Mouse (Mus musculus): ENCODE data around the gene Tnpo3. TPM values are rescaled to one million over a fixed set of nuclear protein-coding genes. Genes with fewer than 3 reads are reported as not detected.

The Tnpo3 gene
- polyA plus RNA-seq, 1 experiment from 2014 or later = 119 TPM

DNA sequence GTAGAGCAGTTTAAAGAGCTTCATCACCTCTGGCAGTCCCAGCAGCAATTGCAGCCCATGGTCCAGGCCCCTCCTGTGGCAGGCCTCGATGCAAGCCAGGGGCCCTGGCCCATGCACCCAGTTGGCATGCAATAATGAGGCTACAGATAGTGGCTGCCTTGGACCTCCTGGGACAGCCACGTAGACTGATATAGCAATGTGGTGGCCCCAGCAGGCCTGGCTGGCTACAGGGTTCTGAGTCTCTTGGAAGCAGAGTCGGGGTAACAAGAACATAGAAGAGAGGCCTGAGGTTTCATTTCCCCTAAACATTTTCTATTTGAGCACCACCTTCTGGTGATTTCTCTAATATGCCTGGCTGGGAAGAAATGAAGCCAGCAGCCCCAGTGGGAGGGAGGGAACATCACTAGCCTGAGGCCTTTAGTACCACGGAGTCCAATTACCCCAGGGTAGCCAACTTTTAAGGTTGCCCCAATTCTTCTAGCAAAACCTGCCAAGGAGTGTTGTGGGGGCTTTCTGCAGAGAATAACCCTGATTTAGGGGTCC, 73.0 kb downstream of the Tnpo3 start:
- Histone ChIP-seq H3K4me3 (replicated peaks) (no peak overlapping the region), H3K27me3 (no peaks in the 10 kb centered on the region), H3K36me3 (replicated peaks) (peaks cover 21% of the 10 kb centered on the region), H3K4me2 (no peak overlapping the region), H3K27ac (no peak overlapping the region), H3K4me1 (no peaks in the 10 kb centered on the region), H3K9ac (no peak overlapping the region), H3K9me3 (no peaks in the 10 kb centered on the region)
- no peak for ATAC-seq (ENCODE audit: low FRiP score)
- WGBS = 83% methylated on average over 4 of the region's 4 CpGs

DNA sequence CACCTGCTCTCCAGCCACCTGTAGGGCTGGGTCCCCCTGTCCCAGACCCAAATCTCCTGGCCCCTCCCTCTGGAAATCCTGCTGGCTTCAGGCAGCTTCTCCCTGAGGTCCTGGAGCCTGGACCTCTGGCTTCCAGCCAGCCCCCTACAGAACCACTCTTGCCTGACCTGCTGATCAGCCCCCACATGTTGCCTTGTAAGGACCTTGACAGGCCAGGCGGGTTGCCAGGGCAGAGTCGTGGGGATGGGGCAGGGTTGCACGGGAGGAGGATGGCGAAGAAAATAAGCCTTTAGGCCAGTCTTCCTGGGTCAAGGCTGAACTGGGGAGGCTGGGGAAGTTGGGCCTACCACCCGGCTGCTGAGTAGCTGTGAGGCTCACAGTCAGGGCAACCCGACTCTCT, 74.4 kb downstream of the Tnpo3 start:
- no peak overlapping the region for H3K4me3 ChIP-seq (replicated peaks)
- H3K27ac ChIP-seq = no peak overlapping the region
- no peaks in the 10 kb centered on the region for H3K4me1 ChIP-seq
- H3K36me3 ChIP-seq (replicated peaks) = peaks cover 9% of the 10 kb centered on the region
- 78% methylated on average over 6 of the region's 6 CpGs for WGBS
- peaks cover 9% of the 10 kb centered on the region for H3K27me3 ChIP-seq
- H3K4me2 ChIP-seq = no peak overlapping the region
- H3K9me3 ChIP-seq = no peaks in the 10 kb centered on the region
- ATAC-seq (ENCODE audit: low FRiP score) = no peak
- no peak overlapping the region for H3K9ac ChIP-seq

DNA sequence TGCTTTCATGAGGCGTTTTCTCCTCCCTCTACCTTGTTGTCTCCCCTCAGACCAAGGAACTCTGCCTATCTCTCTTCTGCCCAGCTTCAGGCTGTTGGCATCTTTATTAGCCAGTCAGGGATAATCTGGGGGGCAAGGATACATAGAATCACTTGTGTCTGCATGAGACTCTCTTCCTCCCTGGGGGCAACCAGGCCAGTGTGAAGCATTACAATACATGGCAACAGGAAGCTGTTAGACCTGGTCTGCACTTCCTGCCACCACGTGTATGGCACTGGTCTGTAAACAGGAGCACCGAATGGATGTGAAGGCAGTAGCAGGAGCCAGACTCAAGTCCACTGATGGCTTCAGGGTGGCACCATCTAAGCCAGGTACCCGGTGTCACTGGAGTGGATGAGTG, 79.6 kb downstream of the Tnpo3 start:
- Histone ChIP-seq H3K27me3 (peaks cover 61% of the 10 kb centered on the region), H3K9ac (no peak overlapping the region), H3K4me1 (peaks cover 22% of the 10 kb centered on the region), H3K9me3 (no peaks in the 10 kb centered on the region), H3K4me3 (replicated peaks) (no peak overlapping the region), H3K4me2 (no peak overlapping the region), H3K36me3 (replicated peaks) (no peaks in the 10 kb centered on the region), H3K27ac (no peak overlapping the region)
- ATAC-seq (ENCODE audit: low FRiP score) = no peak
- WGBS = 65% methylated on average over 4 of the region's 4 CpGs

DNA sequence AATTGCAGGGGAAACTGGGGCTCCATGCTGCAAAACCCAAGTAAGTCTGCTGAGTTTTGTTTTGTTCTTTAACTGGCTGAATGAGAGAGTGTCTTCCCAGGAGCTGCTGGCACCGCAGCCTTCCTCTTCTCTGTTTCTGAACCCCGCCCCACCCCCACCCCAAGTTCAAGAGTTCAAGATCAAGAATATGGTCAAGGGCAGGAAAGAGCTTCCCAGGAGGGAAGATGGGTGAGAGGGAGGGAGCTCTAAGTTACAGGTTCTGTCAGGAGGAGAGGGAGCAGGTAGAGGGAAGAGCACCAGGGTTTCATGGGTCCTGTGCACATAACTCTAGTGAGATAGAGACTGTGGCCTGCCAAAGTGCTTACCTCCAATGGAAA, 80.3 kb downstream of the Tnpo3 start:
- 54% methylated on average over 2 of the region's 2 CpGs for WGBS
- H3K27ac ChIP-seq = no peak overlapping the region
- no peak for ATAC-seq (ENCODE audit: low FRiP score)

DNA sequence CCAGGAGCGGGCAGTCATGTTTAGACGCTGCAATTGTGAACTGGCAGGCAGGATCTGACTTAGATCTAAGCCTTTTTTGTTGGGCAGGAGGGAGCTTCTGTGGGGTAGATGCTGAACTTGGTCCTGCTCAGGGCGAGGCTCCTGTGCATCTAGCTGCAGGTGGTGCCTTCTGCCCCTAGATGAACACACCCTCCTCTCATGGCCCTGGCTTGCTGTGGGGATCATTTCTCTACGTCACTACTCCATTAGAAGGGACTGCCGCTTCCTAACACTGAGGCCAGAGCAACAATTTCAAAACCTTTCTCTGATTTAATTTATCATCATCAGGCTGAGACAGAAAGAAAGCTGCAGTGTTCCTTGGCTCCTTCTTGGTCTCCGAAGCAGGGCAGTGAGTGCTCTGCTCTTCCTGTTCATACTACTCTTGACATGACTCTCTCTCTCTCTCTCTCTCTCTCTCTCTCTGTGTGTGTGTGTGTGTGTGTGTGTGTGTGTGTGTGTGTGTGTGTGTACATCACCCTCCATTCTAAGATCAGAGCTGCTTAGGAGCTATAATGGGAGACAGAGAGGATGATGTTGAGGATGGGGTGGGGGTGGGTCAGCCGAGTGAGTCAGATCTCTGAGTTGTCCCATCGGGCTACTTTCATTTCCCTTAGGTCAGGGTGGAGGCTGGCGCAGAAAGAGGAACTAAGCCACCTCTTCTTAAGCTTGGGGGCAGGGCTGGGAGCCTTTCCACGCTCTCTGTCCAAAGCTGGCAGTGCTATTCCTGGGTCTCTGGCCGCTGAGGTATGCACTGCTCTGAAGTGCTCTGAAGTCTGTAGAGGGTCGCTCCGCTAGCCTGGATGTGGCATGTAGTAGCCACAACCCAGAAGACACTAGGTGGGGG, 80.9 kb downstream of the Tnpo3 start:
- H3K9ac ChIP-seq = no peak overlapping the region
- 34% methylated on average over 13 of the region's 13 CpGs for WGBS
- H3K36me3 ChIP-seq (replicated peaks) = no peaks in the 10 kb centered on the region
- H3K27me3 ChIP-seq = peaks cover 72% of the 10 kb centered on the region
- no peaks in the 10 kb centered on the region for H3K9me3 ChIP-seq
- H3K27ac ChIP-seq = no peak overlapping the region
- H3K4me1 ChIP-seq = peaks cover 22% of the 10 kb centered on the region
- no peak for ATAC-seq (ENCODE audit: low FRiP score)
- no peak overlapping the region for H3K4me2 ChIP-seq
- no peak overlapping the region for H3K4me3 ChIP-seq (replicated peaks)

More for the DNA sequence above, 80.3 kb downstream of the Tnpo3 start:
- Histone ChIP-seq H3K4me3 (replicated peaks) (no peak overlapping the region), H3K27me3 (peaks cover 66% of the 10 kb centered on the region), H3K9me3 (no peaks in the 10 kb centered on the region), H3K4me2 (no peak overlapping the region), H3K36me3 (replicated peaks) (no peaks in the 10 kb centered on the region), H3K9ac (no peak overlapping the region), H3K4me1 (peaks cover 22% of the 10 kb centered on the region)

DNA sequence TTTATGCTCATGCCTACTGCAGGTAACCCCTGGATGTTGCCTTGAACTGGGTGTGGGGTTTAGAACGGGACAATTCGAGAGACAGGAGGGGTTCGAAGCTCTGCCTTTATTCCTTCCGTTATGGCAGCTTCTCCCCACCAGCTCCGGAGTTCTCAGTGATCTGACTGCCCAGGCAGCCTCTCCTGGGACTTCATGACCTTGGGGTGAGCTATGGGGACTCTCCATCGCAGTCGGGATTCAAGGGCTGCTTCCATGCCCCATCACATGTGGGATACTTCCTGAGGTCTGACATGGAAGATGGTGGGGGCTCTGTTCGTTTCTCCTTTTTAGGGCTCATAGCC, 81.6 kb downstream of the Tnpo3 start:
- Histone ChIP-seq H3K27me3 (peaks cover 77% of the 10 kb centered on the region), H3K36me3 (replicated peaks) (no peaks in the 10 kb centered on the region), H3K4me1 (peaks cover 22% of the 10 kb centered on the region), H3K4me2 (no peak overlapping the region), H3K27ac (no peak overlapping the region), H3K9me3 (no peaks in the 10 kb centered on the region), H3K4me3 (replicated peaks) (peak overlapping the region; percentile 13; the same call in 1 of the 2 replicates), H3K9ac (no peak overlapping the region)
- WGBS = 11% methylated on average over 8 of the region's 8 CpGs
- ATAC-seq (ENCODE audit: low FRiP score) = no peak

DNA sequence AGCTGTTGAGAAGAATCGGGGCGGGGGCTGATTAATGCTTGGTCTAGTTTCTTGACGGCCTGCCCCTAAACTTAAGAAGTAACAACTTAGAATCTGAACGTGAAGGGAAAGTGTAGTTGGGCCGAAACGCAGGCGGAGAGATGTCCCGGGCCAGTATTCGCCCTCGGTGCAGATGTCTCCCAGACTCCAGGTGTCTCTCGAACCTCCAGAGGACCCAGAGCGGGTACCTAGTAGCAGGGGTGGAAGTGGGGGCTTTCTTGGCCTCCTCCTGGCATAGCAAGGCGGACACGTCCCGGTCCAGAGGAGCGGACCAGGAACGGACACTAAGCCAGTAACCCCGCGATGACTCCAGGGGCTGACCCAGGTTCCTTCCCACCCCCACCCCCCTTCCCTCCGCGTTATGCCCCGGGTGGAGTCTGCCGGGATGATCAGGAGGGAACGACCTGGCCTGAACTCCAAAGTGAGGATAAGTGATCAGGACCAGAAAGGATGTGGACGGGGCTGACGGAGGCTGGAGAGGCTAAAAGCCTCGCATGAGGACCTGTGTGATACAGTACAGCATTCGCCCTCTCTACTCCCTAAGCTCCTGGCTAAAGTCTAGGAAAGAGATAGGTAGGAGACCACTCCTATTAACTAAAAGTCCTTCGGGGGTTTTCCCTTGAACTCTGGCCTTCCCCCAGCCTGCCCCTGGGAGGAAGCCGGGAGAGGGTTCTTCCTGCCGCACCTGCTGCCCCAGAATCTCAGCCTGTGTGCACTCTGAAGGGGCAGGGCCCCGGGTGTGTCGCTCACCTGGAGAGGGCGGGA, 82.1 kb downstream of the Tnpo3 start:
- H3K27me3 ChIP-seq = peaks cover 77% of the 10 kb centered on the region
- WGBS = 4% methylated on average over 34 of the region's 34 CpGs
- H3K9ac ChIP-seq = no peak overlapping the region
- H3K4me3 ChIP-seq (replicated peaks) = peak overlapping the region; percentile 57
- H3K9me3 ChIP-seq = no peaks in the 10 kb centered on the region
- H3K27ac ChIP-seq = no peak overlapping the region
- H3K4me1 ChIP-seq = peaks cover 22% of the 10 kb centered on the region
- ATAC-seq (ENCODE audit: low FRiP score) = no peak
- H3K4me2 ChIP-seq = peak overlapping the region; percentile 99
- no peaks in the 10 kb centered on the region for H3K36me3 ChIP-seq (replicated peaks)

DNA sequence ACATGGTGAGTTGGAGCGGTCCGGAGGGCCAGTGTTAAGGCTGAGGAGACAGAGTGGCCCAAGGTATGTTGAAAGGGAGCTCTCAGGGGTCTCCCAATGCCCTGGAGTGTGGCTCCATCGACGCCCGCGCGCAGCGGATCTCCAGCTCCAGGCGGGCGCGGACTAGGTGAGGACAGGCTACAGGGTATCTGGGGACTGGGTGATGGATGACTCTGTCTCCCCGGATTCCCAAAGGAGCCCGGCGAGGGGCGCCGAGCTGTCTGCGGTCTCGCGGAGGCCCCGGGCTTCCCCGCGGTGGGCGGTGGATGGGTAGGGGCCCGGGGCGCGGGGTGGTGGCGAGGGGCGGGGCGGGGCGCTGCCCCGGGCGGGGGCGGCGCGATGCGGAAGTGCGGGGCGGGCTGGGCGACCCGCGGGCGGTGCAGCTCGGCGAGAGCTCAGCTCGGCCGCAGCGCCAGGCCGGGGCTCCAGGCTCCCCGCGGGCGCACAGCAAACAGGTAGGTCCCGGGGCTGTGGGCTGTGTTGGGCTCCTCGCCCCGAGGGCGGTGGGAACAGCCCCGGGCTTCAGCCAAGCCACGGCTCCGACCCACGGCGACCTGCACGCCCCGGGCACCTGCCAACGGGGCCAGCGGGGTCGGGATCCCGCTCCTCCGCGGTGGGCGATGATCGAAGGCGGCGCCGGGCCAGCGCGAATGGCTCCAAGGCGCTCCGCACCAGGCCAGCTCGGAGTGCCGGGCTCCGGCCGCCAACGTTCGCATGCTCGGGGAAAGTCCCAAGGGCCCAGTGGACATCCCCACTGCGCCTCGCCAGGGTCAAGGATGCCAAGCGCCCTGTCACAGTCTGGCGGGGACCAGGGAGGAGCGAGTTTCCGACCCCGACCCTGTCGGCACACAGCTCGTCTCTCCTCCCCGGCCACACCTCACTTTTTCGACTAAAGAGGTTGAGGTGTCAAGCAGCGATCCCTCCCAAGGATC, 83.1 kb downstream of the Tnpo3 start, which contains the start of gene Irf5:
Irf5 (plus strand) TSS at position 345 of the 971 bp plus-strand sequence.
- H3K4me1 ChIP-seq = peaks cover 22% of the 10 kb centered on the region
- H3K4me3 ChIP-seq (replicated peaks) = peak within 1 kb of the TSS; percentile 57
- peak within 1 kb of the TSS; percentile 55 for H3K9ac ChIP-seq
- H3K27ac ChIP-seq = no peak within 1 kb of the TSS
- H3K9me3 ChIP-seq = no peaks in the 10 kb centered on the region
- ATAC-seq (ENCODE audit: low FRiP score) = peak; percentile 49
- H3K4me2 ChIP-seq = peak within 1 kb of the TSS; percentile 99
- WGBS = under 1% methylated on average over 81 of the region's 96 CpGs
- peaks cover 82% of the 10 kb centered on the region for H3K27me3 ChIP-seq
- H3K36me3 ChIP-seq (replicated peaks) = no peaks in the 10 kb centered on the region

DNA sequence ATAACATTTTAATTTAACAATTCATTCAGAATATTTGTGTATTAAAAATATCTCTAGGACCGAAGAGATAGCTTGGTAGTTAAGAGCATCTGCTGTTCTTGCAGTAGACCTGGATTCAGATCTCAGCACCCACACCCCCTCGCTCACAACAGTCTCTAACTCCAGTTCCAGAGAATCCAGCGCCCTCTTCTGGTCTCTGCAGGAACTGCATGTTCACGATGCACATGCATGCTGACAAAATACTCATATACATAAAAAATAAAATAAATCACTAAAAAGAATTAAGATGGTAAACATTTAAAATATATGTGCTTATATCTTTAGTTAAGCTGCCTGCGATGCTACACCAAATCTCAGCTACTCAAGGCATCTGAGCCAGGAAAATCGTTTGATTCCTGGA, 84.4 kb downstream of the Tnpo3 start:
- H3K9ac ChIP-seq = no peak overlapping the region
- H3K9me3 ChIP-seq = no peaks in the 10 kb centered on the region
- no peak overlapping the region for H3K27ac ChIP-seq
- H3K27me3 ChIP-seq = peaks cover 82% of the 10 kb centered on the region
- WGBS = 68% methylated on average over 6 of the region's 6 CpGs
- no peaks in the 10 kb centered on the region for H3K36me3 ChIP-seq (replicated peaks)
- no peak overlapping the region for H3K4me3 ChIP-seq (replicated peaks)
- H3K4me1 ChIP-seq = peaks cover 22% of the 10 kb centered on the region
- no peak overlapping the region for H3K4me2 ChIP-seq
- no peak for ATAC-seq (ENCODE audit: low FRiP score)

DNA sequence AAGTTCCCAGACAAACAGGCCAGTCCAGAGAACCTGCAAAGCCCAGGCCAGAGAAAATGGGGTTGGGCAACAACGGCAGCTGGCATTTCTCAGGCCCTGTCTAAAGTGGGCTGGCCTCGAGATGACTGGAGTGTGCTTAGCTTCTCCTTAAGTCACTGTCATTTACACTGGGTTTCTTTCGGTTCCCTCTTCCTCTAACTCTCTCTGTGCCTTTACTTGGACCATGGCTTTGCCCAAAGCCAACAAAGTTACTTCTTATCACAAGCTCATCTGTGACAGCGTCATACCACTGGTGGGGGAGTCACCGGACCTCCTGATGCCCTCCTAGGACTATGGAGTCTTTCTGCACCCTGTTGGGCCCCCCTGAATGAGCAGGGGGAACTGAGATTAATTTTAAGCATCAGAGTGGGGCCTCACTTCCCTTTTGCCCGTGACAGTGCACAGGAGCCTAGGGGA, 85.6 kb downstream of the Tnpo3 start:
- Histone ChIP-seq H3K9ac (no peak overlapping the region), H3K4me1 (peaks cover 22% of the 10 kb centered on the region), H3K9me3 (no peaks in the 10 kb centered on the region), H3K4me3 (replicated peaks) (no peak overlapping the region), H3K27ac (no peak overlapping the region), H3K4me2 (no peak overlapping the region), H3K36me3 (replicated peaks) (no peaks in the 10 kb centered on the region), H3K27me3 (peaks cover 70% of the 10 kb centered on the region)
- no peak for ATAC-seq (ENCODE audit: low FRiP score)
- 80% methylated on average over 6 of the region's 6 CpGs for WGBS

DNA sequence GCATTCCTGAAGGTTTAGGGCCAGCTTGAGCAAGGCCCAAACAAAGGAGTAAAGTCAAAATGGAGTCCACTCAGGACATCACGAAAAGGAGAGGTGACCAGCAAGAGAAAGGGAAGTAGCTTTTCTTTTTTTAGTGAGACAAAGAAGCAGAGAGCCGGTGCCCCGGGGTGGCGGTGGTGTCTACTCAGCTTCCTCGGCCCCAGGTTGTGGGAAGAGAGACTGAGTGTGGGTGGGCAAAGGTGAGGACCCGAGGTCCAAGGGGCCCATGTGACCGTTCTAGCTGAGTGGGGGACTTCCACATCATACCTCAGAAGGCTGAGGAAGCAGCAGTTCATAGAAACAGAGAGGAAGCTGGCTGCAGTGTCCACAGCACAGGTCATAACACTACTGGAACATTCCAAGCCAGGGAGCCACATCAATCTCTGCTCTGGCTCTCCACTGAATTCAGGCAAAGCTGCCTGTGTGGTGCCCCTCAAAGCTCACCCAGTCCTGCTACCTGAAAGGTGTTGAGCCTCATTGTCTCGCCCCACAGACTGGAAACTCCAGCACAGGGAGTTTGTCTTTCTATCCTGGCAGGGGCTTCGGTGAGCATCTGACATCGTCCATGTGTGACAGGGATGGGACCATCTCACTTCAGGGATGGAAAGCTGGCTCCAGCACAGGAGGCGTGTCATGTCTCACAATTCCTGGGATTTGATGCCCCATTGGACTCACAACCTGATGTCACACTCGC, 86.2 kb downstream of the Tnpo3 start:
- Histone ChIP-seq H3K27me3 (peaks cover 68% of the 10 kb centered on the region), H3K27ac (no peak overlapping the region), H3K4me2 (no peak overlapping the region), H3K36me3 (replicated peaks) (no peaks in the 10 kb centered on the region), H3K9ac (no peak overlapping the region), H3K9me3 (no peaks in the 10 kb centered on the region), H3K4me1 (peaks cover 22% of the 10 kb centered on the region), H3K4me3 (replicated peaks) (no peak overlapping the region)
- no peak for ATAC-seq (ENCODE audit: low FRiP score)
- 74% methylated on average over 12 of the region's 12 CpGs for WGBS
